Mouse (Mus musculus) bone marrow, adult 2 months (tissue): Measurements from ENCODE around the gene Gm39566. TPM values are rescaled to one million over a fixed set of nuclear protein-coding genes. Genes with fewer than 3 reads are reported as not detected.

Source experiments
- H3K27ac ChIP-seq: fragments of 200-500 bp; 2 replicates; pipeline ENCODE4 v1.5.1; 2012; ENCODE audit warnings: low read depth, mild to moderate bottlenecking, control low read depth, inconsistent platforms, low read length; ENCODE audit not compliant: control insufficient read depth, poor library complexity, insufficient read depth
- H3K4me1 ChIP-seq: fragments of 200-500 bp; 2 replicates; pipeline ENCODE4 v1.6.1; 2011; ENCODE audit warnings: low read length; ENCODE audit not compliant: control insufficient read depth, insufficient read depth
- H3K4me3 ChIP-seq: fragments of 200-500 bp; replicated peaks from 2 replicates; pipeline ENCODE3; 2011; ENCODE audit warnings: mild to moderate bottlenecking, low read depth, low read length, control low read depth; ENCODE audit not compliant: control insufficient read depth
- CTCF ChIP-seq: fragments of 200-500 bp; IDR thresholded peaks from 2 replicates; pipeline ENCODE4 v1.5.1; 2011; ENCODE audit warnings: low read length, control low read depth; ENCODE audit not compliant: control insufficient read depth, insufficient read depth
- POLR2A ChIP-seq: fragments of 200-500 bp; IDR thresholded peaks from 2 replicates; pipeline ENCODE4 v1.6.1; 2011; ENCODE audit warnings: low read depth, mild to moderate bottlenecking, control low read depth, low read length, borderline replicate concordance; ENCODE audit not compliant: control insufficient read depth
- WGBS: fragments of 180-500 bp; shearing (Covaris S2); methylation state at CpG from one replicate; pipeline ENCODE4 v1.1.7; 2018; 5-methylcytosine and 5-hydroxymethylcytosine counted together
- polyA plus RNA-seq: library from polyadenylated mRNA; stranded (reverse); fragments of >200 nt; gene quantifications from 2 replicates; pipeline ENCODE4 v1.2.4, GENCODE M21; 2011; ENCODE audit warnings: low replicate concordance; ENCODE audit not compliant: missing spikeins, insufficient read depth, insufficient read length

The Gm39566 gene
- polyA plus RNA-seq, 1 experiment = not detected

DNA sequence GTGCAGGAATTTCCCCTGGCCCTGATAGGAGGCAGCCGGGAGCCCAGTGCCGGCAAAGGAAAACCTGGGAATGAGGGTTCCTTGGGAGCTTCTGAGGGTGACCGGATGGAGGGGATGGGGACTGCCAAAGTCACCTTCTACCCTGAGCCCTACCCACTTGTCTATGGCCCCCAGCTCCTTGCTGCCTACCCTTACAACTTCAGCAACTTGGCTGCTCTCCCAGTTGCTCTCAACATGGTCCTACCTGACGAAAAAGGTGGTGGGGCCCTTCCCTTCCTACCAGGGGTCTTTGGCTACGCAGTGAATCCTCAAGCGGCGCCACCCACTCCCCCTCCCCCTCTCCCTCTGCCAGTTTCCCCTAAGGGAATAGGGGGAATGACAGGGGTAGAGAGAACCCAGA lies 36.1 kb downstream of the Gm39566 start:
- 76% methylated on average over 7 of the region's 7 CpGs for WGBS
- Histone ChIP-seq H3K4me1 (no peaks in the 10 kb centered on the region; the same call in 1 of the 2 replicates), H3K4me3 (no peak overlapping the region), H3K27ac (no peak overlapping the region)
- TF ChIP-seq POLR2A (no peak), CTCF (no peak)

DNA sequence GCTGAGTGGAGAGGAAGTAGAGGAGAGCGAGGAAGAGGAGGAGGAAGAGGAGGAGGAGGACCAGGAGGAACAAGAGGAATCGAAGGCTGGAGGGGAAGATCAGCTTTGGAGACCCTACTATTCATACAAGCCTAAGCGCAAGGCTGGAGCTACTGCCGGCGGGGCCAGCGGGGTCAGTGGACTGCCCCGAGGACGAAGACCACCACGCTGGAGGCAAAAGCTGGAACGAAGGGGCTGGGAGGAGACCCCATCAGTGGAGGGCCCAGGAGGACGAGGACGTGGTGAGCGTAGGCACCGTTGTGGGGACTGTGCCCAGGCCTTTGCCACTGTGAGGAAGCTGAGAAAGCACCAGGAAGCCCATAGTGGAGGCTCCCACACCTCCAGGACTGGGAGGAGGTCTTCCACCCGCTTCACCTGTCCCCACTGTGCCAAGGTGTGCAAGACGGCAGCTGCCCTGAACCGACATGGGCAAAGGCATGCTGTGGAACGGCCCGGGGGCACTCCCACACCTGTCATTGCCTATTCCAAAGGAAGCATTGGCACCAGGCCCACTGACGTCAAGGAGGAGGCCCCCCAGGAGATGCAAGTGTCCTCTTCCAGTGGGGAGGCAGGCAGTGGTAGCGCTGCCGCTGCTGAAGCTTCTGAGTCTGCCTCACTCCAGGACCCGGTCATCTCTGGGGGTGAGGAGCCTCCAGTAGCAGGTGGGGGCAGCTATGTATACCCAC lies 36.7 kb downstream of the Gm39566 start:
- Histone ChIP-seq H3K4me3 (no peak overlapping the region), H3K4me1 (no peaks in the 10 kb centered on the region; the same call in 1 of the 2 replicates), H3K27ac (no peak overlapping the region)
- 73% methylated on average over 23 of the region's 23 CpGs for WGBS
- TF ChIP-seq POLR2A = no peak
- no peak for TF ChIP-seq CTCF

DNA sequence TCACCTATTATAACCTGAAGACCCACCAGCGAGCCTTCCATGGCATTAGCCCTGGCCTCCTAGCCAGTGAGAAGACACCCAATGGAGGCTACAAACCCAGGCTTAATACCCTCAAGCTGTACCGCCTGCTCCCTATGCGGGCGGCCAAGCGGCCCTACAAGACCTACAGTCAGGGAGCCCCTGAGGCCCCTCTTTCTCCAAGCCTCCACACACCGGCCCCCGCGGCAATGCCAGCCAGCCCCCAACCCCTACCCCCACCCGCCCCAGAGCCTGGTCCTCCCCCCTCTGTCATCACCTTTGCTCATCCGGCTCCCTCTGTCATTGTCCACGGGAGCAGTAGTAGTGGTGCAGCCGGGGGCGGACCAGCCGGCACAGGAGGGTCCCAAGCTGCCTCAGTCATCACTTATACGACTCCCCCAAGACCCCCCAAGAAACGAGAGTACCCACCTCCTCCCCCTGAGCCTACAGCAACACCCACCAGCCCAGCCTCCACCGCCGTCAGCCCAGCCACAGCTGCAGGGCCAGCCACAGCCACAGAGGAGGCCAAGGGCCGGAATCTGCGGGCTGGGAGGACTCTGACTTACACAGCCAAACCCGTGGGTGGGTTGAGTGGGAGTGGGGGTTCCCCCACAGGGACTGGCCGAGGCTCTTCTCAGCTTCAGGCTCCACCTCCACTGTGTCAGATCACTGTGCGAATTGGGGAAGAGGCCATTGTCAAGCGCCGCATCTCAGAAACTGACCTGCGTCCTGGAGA lies 37.4 kb downstream of the Gm39566 start:
- 64% methylated on average over 26 of the region's 26 CpGs for WGBS

DNA sequence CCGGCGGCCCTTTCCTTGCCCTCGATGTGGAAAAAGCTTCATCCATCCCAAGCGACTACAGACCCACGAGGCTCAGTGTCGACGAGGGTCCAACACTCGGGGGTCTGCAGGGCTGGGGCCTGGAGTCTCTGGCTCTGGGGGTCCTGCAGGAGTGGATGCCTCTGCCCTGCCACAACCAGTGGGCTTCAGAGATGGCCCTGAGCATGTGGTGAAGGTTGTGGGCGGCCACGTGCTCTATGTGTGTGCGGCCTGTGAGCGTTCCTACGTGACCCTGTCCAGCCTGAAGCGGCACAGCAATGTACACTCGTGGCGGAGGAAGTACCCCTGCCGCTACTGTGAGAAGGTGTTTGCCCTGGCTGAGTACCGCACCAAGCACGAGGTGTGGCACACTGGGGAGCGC lies 38.6 kb downstream of the Gm39566 start:
- Histone ChIP-seq H3K4me1 (no peaks in the 10 kb centered on the region; the same call in 1 of the 2 replicates), H3K4me3 (no peak overlapping the region), H3K27ac (no peak overlapping the region)
- WGBS = 89% methylated on average over 20 of the region's 20 CpGs
- TF ChIP-seq POLR2A = no peak

More for the DNA sequence above, 37.4 kb downstream of the Gm39566 start:
- no peaks in the 10 kb centered on the region; the same call in 1 of the 2 replicates for H3K4me1 ChIP-seq
- H3K4me3 ChIP-seq = no peak overlapping the region
- no peak overlapping the region for H3K27ac ChIP-seq
- TF ChIP-seq POLR2A (no peak), CTCF (no peak)

DNA sequence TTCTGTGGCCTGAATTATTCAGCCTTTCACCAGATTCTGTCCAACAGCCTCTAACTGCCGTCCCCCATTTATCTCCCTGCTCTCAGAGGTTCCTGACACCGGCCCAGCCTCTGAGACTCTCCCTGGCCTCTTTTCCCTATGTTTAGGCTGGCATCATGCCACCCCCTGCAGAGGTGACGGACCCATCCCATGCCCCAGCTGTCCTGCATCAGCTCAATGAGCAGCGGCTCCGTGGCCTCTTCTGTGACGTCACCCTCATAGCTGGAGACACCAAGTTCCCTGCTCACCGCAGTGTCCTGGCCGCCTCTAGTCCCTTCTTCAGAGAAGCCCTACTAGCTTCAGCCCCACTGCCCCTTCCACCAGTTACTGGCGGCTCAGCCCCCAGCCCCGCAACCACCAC lies 39.4 kb downstream of the Gm39566 start:
- no peak overlapping the region for H3K4me3 ChIP-seq
- no peak overlapping the region for H3K27ac ChIP-seq
- TF ChIP-seq CTCF (no peak), POLR2A (no peak)
- 87% methylated on average over 10 of the region's 10 CpGs for WGBS
- no peaks in the 10 kb centered on the region; the same call in 1 of the 2 replicates for H3K4me1 ChIP-seq

DNA sequence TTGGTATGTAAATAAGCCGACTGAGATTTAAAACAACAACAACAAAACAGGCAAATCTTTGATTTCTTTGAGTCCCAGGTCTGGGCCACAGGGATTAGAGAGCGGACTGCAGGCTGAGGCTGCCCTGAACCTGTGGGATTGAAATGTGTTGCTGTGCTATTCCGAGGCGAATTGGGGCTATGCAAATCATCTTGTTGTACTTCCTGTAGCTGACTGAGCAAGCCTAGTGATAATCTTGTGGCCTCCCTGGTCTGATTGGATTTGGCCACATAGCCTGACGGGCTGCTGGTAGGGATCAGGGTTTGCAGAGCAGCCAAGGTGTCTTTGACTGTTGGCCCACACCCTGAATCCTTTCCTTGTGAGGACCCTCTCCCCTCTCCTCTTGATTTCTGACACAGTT lies 40.1 kb downstream of the Gm39566 start:
- Histone ChIP-seq H3K4me3 (no peak overlapping the region), H3K4me1 (no peaks in the 10 kb centered on the region; the same call in 1 of the 2 replicates), H3K27ac (peak overlapping the region; percentile 41; the same call in 1 of the 2 replicates)
- 43% methylated on average over 5 of the region's 5 CpGs for WGBS
- TF ChIP-seq CTCF = no peak
- TF ChIP-seq POLR2A = no peak

DNA sequence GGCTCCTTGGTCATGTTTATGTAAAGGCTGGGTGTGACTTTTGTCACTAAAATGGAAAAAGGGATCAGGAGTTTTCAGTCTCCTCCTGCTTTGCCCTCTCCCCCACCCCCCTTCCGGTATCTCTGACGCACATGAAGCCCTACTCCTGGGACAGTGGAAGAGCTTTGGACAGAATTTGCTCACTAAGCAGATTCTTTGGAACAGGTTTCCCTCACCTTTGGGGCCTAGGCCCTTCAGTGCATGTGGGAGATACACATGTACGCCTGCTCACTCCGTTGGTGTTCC lies 47.5 kb downstream of the Gm39566 start:
- Histone ChIP-seq H3K4me1 (no peaks in the 10 kb centered on the region; the same call in 1 of the 2 replicates), H3K27ac (no peak overlapping the region), H3K4me3 (no peak overlapping the region)
- 80% methylated on average over 4 of the region's 4 CpGs for WGBS
- TF ChIP-seq CTCF (no peak), POLR2A (no peak)

DNA sequence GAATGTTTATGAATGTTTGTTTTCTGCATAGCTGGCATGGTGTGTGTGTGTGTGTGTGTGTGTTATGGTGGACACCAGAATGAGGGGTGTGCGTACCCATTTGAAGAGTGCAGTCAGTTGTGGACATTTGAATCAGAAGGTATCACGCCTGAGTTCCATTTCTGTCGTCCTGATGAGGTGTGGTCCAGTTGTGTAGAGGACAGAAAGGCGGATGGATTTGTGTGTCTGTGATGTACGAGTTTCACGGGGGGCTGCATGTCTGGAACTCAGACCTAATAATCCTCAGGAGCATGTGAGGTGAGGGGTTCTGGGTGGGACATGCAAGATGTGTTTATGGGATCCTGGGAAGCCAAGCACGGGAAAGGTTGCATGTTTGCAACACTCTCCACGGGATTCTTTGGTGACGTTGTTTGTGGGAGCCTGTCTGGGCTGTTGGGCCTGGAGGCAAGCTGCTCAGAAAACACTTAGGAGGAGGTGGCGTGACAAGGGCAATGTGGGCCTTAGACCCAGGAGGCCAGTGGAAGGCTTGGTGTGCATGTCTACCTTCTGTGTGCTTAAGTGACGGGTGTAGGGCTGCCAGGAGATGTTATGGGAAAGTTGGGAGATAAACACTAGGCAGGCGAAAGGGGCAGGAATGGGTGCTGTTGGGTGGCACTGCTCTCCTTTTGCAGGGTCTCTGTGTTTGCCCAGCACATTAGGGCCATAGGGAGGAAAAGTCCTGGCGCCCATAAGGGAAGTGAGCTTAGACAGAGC lies 48.0 kb downstream of the Gm39566 start:
- H3K27ac ChIP-seq = no peak overlapping the region
- no peaks in the 10 kb centered on the region; the same call in 1 of the 2 replicates for H3K4me1 ChIP-seq
- TF ChIP-seq POLR2A = no peak
- TF ChIP-seq CTCF = no peak
- WGBS = 79% methylated on average over 13 of the region's 13 CpGs
- no peak overlapping the region for H3K4me3 ChIP-seq
